Mouse (Mus musculus) bone marrow macrophage, adult 2 months (primary cell): ENCODE results near the gene Map3k4.

Source experiments
- CTCF ChIP-seq: IDR thresholded peaks from 2 replicates; pipeline ENCODE4 v1.5.1; 2012; ENCODE audit warnings: low read depth, mild to moderate bottlenecking, low read length, moderate library complexity
- POLR2A ChIP-seq: IDR thresholded peaks from 2 replicates; pipeline ENCODE4 v1.6.1; 2012; ENCODE audit warnings: mild to moderate bottlenecking, low read depth, low read length, borderline replicate concordance

GRCm38 (mm10) chr17:12318663-12319201, at the start of gene Map3k4:
- TF ChIP-seq POLR2A (no peak), CTCF (no peak)
